Mouse (Mus musculus) hindbrain, embryonic 15.5 days (tissue): ENCODE results near the gene Ttc39b. TPM values are rescaled to one million over a fixed set of nuclear protein-coding genes. Genes with fewer than 3 reads are reported as not detected.

Experiments
- ATAC-seq: fragments of 200-750 bp; cut with Nextera tagmentation; 2 replicates; pipeline ENCODE4 v1.8.0; 2017; ENCODE audit warnings: low read depth, moderate number of reproducible peaks, moderate TSS enrichment; ENCODE audit not compliant: low FRiP score
- H3K27ac ChIP-seq: fragments of 300-500 bp; sonication (generic); replicated peaks from 2 replicates; pipeline ENCODE4 v1.5.1; 2015; ENCODE audit warnings: mild to moderate bottlenecking, inconsistent platforms
- H3K27me3 ChIP-seq: fragments of 300-500 bp; sonication (generic); 2 replicates; pipeline ENCODE4 v1.6.1; 2015; ENCODE audit warnings: control low read depth, inconsistent platforms
- H3K36me3 ChIP-seq: fragments of 300-500 bp; sonication (generic); 2 replicates; pipeline ENCODE4 v1.6.1; 2015; ENCODE audit warnings: control low read depth, inconsistent platforms
- H3K4me1 ChIP-seq: fragments of 300-500 bp; sonication (generic); replicated peaks from 2 replicates; pipeline ENCODE4 v1.6.1; 2015; ENCODE audit warnings: control low read depth, inconsistent platforms
- H3K4me2 ChIP-seq: fragments of 300-500 bp; sonication (generic); 2 replicates; pipeline ENCODE4 v1.6.1; 2015; ENCODE audit warnings: moderate library complexity, mild to moderate bottlenecking, inconsistent platforms
- H3K4me3 ChIP-seq: fragments of 300-500 bp; sonication (generic); 2 replicates; pipeline ENCODE4 v1.5.1; 2015; ENCODE audit warnings: mild to moderate bottlenecking, inconsistent platforms
- H3K9ac ChIP-seq: fragments of 300-500 bp; sonication (generic); 2 replicates; pipeline ENCODE4 v1.6.1; 2015; ENCODE audit warnings: inconsistent platforms
- H3K9me3 ChIP-seq: fragments of 300-500 bp; sonication (generic); 2 replicates; pipeline ENCODE4 v1.6.1; 2016; ENCODE audit warnings: control low read depth, inconsistent platforms
- WGBS: fragments of 180-500 bp; shearing (Covaris S2); methylation state at CpG from one replicate; pipeline ENCODE4 v1.1.7; 2015; 5-methylcytosine and 5-hydroxymethylcytosine counted together
- polyA plus RNA-seq: library from polyadenylated mRNA; unstranded; fragments of >200 nt; fragmentation: Nextera tagmentation; extraction: Ambion mirVana; gene quantifications from 2 replicates; pipeline ENCODE4 v1.2.1, GENCODE M21; 2015

Gene Ttc39b
- polyA plus RNA-seq, 1 experiment from 2014 or later, result 6.8 TPM

- no peak overlapping the region for H3K27ac ChIP-seq
- H3K27me3 ChIP-seq, result no peaks in the 10 kb centered on the region
- H3K36me3 ChIP-seq, result no peaks in the 10 kb centered on the region
- 84% methylated on average over 2 of the region's 2 CpGs for WGBS
- H3K4me1 ChIP-seq, result no peaks in the 10 kb centered on the region
- no peak overlapping the region for H3K4me2 ChIP-seq
- no peaks in the 10 kb centered on the region for H3K9me3 ChIP-seq
- H3K9ac ChIP-seq, result no peak overlapping the region
- H3K4me3 ChIP-seq, result no peak overlapping the region
- ATAC-seq, result no peak
These were observed 134.3 kb downstream of the Ttc39b start for GRCm38 (mm10) chr4:83189736-83190135.

GRCm38 (mm10) chr4:83187324-83187723, 136.7 kb downstream of the Ttc39b start:
- ATAC-seq, result no peak
- no peak overlapping the region for H3K27ac ChIP-seq

GRCm38 (mm10) chr4:83186448-83186847, 137.6 kb downstream of the Ttc39b start:
- no peak overlapping the region for H3K9ac ChIP-seq
- no peak overlapping the region for H3K27ac ChIP-seq
- no peaks in the 10 kb centered on the region for H3K36me3 ChIP-seq
- H3K9me3 ChIP-seq, result no peaks in the 10 kb centered on the region
- H3K27me3 ChIP-seq, result no peaks in the 10 kb centered on the region
- no peak for ATAC-seq
- H3K4me3 ChIP-seq, result no peak overlapping the region
- no peak overlapping the region for H3K4me2 ChIP-seq
- peaks cover 10% of the 10 kb centered on the region; the same call in 1 of the 2 replicates for H3K4me1 ChIP-seq
- WGBS, result 16% methylated on average over 6 of the region's 6 CpGs

More at GRCm38 (mm10) chr4:83187324-83187723, 136.7 kb downstream of the Ttc39b start:
- Histone ChIP-seq H3K4me1 (peaks cover 8% of the 10 kb centered on the region; the same call in 1 of the 2 replicates), H3K27me3 (no peaks in the 10 kb centered on the region), H3K4me2 (no peak overlapping the region), H3K9me3 (no peaks in the 10 kb centered on the region), H3K36me3 (no peaks in the 10 kb centered on the region), H3K9ac (no peak overlapping the region), H3K4me3 (no peak overlapping the region)
- WGBS, result 92% methylated on average over 1 of the region's 1 CpGs

GRCm38 (mm10) chr4:83183288-83183930, 140.6 kb downstream of the Ttc39b start:
- Histone ChIP-seq H3K4me2 (no peak overlapping the region), H3K27ac (no peak overlapping the region), H3K4me3 (no peak overlapping the region), H3K27me3 (no peaks in the 10 kb centered on the region), H3K9me3 (no peaks in the 10 kb centered on the region), H3K36me3 (no peaks in the 10 kb centered on the region), H3K9ac (no peak overlapping the region), H3K4me1 (peaks cover 10% of the 10 kb centered on the region; the same call in 1 of the 2 replicates)
- ATAC-seq, result peak; percentile 88
- WGBS, result 33% methylated on average over 9 of the region's 9 CpGs

GRCm38 (mm10) chr4:83182178-83183068, 141.6 kb downstream of the Ttc39b start:
- ATAC-seq, result no peak
- no peak overlapping the region for H3K4me3 ChIP-seq

GRCm38 (mm10) chr4:83177471-83177870, 146.6 kb downstream of the Ttc39b start:
- no peak for ATAC-seq
- WGBS, result 94% methylated on average over 2 of the region's 2 CpGs
- Histone ChIP-seq H3K9ac (no peak overlapping the region), H3K9me3 (no peaks in the 10 kb centered on the region), H3K4me1 (0 out of 2 replicates have a peak, but pooled peaks cover 3% of the 10 kb centered on the region), H3K27ac (no peak overlapping the region), H3K27me3 (no peaks in the 10 kb centered on the region), H3K4me3 (no peak overlapping the region), H3K36me3 (no peaks in the 10 kb centered on the region), H3K4me2 (no peak overlapping the region)

More at GRCm38 (mm10) chr4:83182178-83183068, 141.6 kb downstream of the Ttc39b start:
- no peak overlapping the region for H3K27ac ChIP-seq
- H3K27me3 ChIP-seq, result no peaks in the 10 kb centered on the region
- H3K4me2 ChIP-seq, result no peak overlapping the region
- peaks cover 10% of the 10 kb centered on the region; the same call in 1 of the 2 replicates for H3K4me1 ChIP-seq
- H3K9ac ChIP-seq, result no peak overlapping the region
- H3K9me3 ChIP-seq, result no peaks in the 10 kb centered on the region
- 70% methylated on average over 8 of the region's 8 CpGs for WGBS
- no peaks in the 10 kb centered on the region for H3K36me3 ChIP-seq

GRCm38 (mm10) chr4:83174946-83175345, 149.1 kb downstream of the Ttc39b start:
- no peaks in the 10 kb centered on the region for H3K27me3 ChIP-seq
- H3K4me2 ChIP-seq, result no peak overlapping the region
- H3K4me1 ChIP-seq, result no peaks in the 10 kb centered on the region
- 81% methylated on average over 8 of the region's 8 CpGs for WGBS
- no peak overlapping the region for H3K9ac ChIP-seq
- no peak for ATAC-seq
- no peaks in the 10 kb centered on the region for H3K36me3 ChIP-seq
- no peak overlapping the region for H3K27ac ChIP-seq
- no peaks in the 10 kb centered on the region for H3K9me3 ChIP-seq
- no peak overlapping the region for H3K4me3 ChIP-seq

GRCm38 (mm10) chr4:83172278-83172677, 151.8 kb downstream of the Ttc39b start:
- Histone ChIP-seq H3K27ac (no peak overlapping the region), H3K4me1 (no peaks in the 10 kb centered on the region), H3K27me3 (no peaks in the 10 kb centered on the region), H3K9ac (no peak overlapping the region), H3K36me3 (no peaks in the 10 kb centered on the region), H3K4me3 (no peak overlapping the region), H3K4me2 (no peak overlapping the region), H3K9me3 (no peaks in the 10 kb centered on the region)
- 61% methylated on average over 3 of the region's 3 CpGs for WGBS
- ATAC-seq, result no peak

GRCm38 (mm10) chr4:83170741-83171140, 153.3 kb downstream of the Ttc39b start:
- H3K27me3 ChIP-seq, result no peaks in the 10 kb centered on the region
- H3K9me3 ChIP-seq, result no peaks in the 10 kb centered on the region
- no peak overlapping the region for H3K4me2 ChIP-seq
- ATAC-seq, result no peak
- H3K4me3 ChIP-seq, result no peak overlapping the region
- 44% methylated on average over 9 of the region's 9 CpGs for WGBS
- H3K36me3 ChIP-seq, result no peaks in the 10 kb centered on the region
- no peak overlapping the region for H3K9ac ChIP-seq
- no peaks in the 10 kb centered on the region for H3K4me1 ChIP-seq
- H3K27ac ChIP-seq, result no peak overlapping the region

Other genes with a start within 250 kb of the Ttc39b start
- 60.6 and 65.0 TPM in 2 replicates for gene Snapc3, start 93.5 kb upstream of the Ttc39b start, polyA plus RNA-seq
- gene Psip1, start 162.2 kb upstream of the Ttc39b start, polyA plus RNA-seq, result 253 and 257 TPM in 2 replicates
- 4.0 and 4.4 TPM in 2 replicates for gene Ccdc171, start 201.3 kb upstream of the Ttc39b start, polyA plus RNA-seq